Mouse (Mus musculus) heart, postnatal 25 days (tissue): Measurements from ENCODE around the gene Ephb4. TPM values are rescaled to one million over a fixed set of nuclear protein-coding genes. Genes with fewer than 3 reads are reported as not detected.

Experiments
- DNase-seq: peaks from one replicate; pipeline ENCODE4 v3.0.0; 2022; ENCODE audit warnings: low spot score
- intact Hi-C: fragments of 180-260 bp; cut with DNase I; formaldehyde crosslinking; loops from one replicate; pipeline ENCODE4 v1.15.1; 2025
- total RNA-seq, 2 experiments: library from RNA; stranded (reverse); gene quantifications; 2 replicates each; pipeline ENCODE4 v1.2.3; 2021

Ephb4 gene
- total RNA-seq, 2 experiments from 2014 or later = 52.5 to 64.2 TPM

DNA sequence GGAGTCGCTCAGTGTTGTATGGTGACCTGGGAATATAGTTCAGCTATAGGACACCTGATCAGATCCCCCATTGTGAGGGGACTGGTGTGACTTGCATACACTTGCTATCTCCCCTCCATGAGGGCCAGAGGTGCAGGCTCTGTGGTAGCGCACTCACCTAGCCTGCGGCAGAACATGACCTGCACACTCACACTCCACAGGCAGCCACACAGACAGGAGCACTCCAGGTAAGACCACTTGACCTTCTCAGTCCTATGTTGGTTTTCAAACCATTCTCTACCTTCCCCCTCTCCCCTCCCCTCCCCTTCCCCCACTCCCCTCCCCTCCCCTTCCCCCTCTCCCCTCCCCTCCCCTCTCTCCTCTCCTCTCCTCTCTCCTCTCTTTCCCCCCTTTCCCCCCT, 60.6 kb downstream of the Ephb4 start:
- intact Hi-C loops = no loop called here

GRCm38 (mm10) chr5:137411235-137411634, 61.3 kb downstream of the Ephb4 start:
- DNase-seq = no peak
- intact Hi-C loops = no loop called here

More for the DNA sequence above, 60.6 kb downstream of the Ephb4 start:
- no peak for DNase-seq

DNA sequence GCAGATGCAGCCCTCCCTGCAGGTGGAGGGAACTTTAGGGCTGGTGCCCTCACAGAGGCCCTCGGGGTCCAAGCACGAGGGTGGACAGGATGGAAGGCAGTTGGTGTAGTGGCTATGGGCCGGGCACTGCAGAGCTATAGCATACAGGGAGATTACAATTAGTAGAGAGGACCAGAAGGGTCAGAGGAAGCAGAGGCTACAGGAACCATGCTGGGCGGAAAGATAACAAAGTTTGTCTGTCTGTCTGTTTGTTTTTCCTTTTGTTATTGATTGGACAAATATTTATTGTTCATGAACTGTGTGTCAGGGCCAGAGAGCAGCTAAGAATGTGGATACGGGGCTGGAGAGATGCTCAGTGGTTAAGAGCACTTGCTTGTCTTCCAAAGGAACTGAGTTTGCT, 64.3 kb downstream of the Ephb4 start:
- DNase-seq = no peak
- intact Hi-C loops = no loop called here

GRCm38 (mm10) chr5:137419105-137419504, 69.2 kb downstream of the Ephb4 start:
- intact Hi-C loops = no loop called here

GRCm38 (mm10) chr5:137419841-137420240, 69.9 kb downstream of the Ephb4 start:
- DNase-seq = no peak
- intact Hi-C loops = no loop called here

More at GRCm38 (mm10) chr5:137419105-137419504, 69.2 kb downstream of the Ephb4 start:
- no peak for DNase-seq

DNA sequence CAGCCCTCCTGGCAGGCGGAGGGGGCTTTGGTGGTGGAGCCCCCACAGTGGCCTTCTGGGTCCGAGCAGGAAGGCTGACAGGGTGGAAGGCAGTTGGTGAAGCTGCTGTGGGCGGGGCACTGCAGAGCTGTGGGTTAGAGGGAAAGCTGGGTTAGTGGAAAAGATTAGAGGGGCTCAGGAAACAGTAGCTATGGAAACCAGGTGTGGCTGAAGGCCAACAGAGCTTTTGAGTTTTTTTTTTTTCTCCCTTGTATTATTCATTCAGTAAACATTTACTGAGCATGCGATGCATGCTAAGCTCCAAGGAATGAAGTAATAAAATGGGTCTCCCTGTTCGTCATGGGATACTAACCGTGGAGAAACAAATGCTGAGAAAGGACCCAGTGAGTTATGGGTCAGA, 75.7 kb downstream of the Ephb4 start:
- intact Hi-C loops = no loop called here
- no peak for DNase-seq

Other genes starting within 250 kb of the Ephb4 start
- 10 to 100 TPM; 18.0 to 22.0 TPM for gene Trim56, start 233.9 kb upstream of the Ephb4 start, total RNA-seq
- not detected for gene Muc3, start 200.8 kb upstream of the Ephb4 start, total RNA-seq
- under 1 TPM; 0.26 to 0.31 TPM for gene Muc3a, start 137.7 kb upstream of the Ephb4 start, total RNA-seq
- 1 to 10 TPM; 1.4 to 2.2 TPM for gene Ache, start 62.6 kb upstream of the Ephb4 start, total RNA-seq
- gene Ufsp1, start 55.5 kb upstream of the Ephb4 start, total RNA-seq = 1 to 10 TPM; 8.3 to 8.7 TPM
- gene Srrt, start 42.4 kb upstream of the Ephb4 start, total RNA-seq = 10 to 100 TPM; 67.1 to 67.7 TPM
- 10 to 100 TPM; 10.8 to 13.3 TPM for gene Trip6, start 35.7 kb upstream of the Ephb4 start, total RNA-seq
- gene Slc12a9, start 16.5 kb upstream of the Ephb4 start, total RNA-seq = 1 to 10 TPM; 2.7 to 3.0 TPM
- gene Zan, start 127.0 kb downstream of the Ephb4 start, total RNA-seq = not detected
- 10 to 100 TPM; 14.8 to 15.3 TPM for gene Pop7, start 152.4 kb downstream of the Ephb4 start, total RNA-seq
- gene Gigyf1, start 168.4 kb downstream of the Ephb4 start, total RNA-seq = 10 to 100 TPM; 28.6 to 29.1 TPM
- not detected for gene Epo, start 183.1 kb downstream of the Ephb4 start, total RNA-seq
- gene Gnb2, start 183.4 kb downstream of the Ephb4 start, total RNA-seq = 100 to 1,000 TPM; 245 to 246 TPM
- not detected for gene Actl6b, start 203.4 kb downstream of the Ephb4 start, total RNA-seq
- gene Tfr2, start 219.7 kb downstream of the Ephb4 start, total RNA-seq = under 1 TPM in 1 of 2 experiments, not detected in 1; 0.08 TPM